Mouse (Mus musculus) small intestine, adult 2 months (tissue): ENCODE measurements around the gene Vgll4.

Experiments
- CTCF ChIP-seq: fragments of 200-500 bp; IDR thresholded peaks from 2 replicates; pipeline ENCODE4 v1.5.1; 2012; ENCODE audit warnings: low read depth, mild to moderate bottlenecking, control low read depth, inconsistent platforms, low read length, moderate library complexity, mixed read lengths; ENCODE audit not compliant: insufficient replicate concordance, insufficient read length; ENCODE audit errors: extremely low read depth
- POLR2A ChIP-seq: fragments of 200-500 bp; IDR thresholded peaks from 2 replicates; pipeline ENCODE4 v1.6.1; 2012; ENCODE audit warnings: low read depth, mild to moderate bottlenecking, control low read depth, inconsistent platforms, low read length, moderate library complexity

DNA sequence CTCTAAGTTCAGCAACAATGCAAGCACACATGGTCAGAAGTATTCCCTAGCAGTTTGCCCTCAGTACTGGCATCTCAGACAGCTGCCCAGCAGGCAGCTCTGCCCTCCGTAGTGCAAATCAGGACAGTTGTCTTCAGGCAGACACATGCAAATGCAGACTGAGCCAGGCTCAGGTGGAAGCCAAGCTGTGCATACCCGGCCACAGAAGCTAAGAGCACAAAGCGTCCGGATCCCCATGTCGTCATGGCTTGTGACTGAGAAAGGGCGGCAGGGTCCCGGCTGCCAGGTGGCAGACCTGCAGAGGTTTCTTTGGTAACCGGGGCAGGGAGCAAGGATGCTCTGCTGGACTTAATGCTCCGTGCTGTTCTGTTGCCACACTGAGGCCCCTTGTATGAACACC, 108.2 kb downstream of the Vgll4 start:
- TF ChIP-seq CTCF, result no peak
- TF ChIP-seq POLR2A, result no peak
